Mouse (Mus musculus) ES-Bruce4 (cell line): ENCODE results near the gene Olfr1344.

Experiments used
- CTCF ChIP-seq: IDR thresholded peaks from one replicate; pipeline ENCODE4 v1.8.1; 2011; ENCODE audit warnings: low read depth, low read length
- EP300 ChIP-seq: IDR thresholded peaks from 2 replicates; pipeline ENCODE4 v1.6.1; 2011; ENCODE audit warnings: low read depth, low read length; ENCODE audit not compliant: insufficient read depth
- POLR2A ChIP-seq: IDR thresholded peaks from one replicate; pipeline ENCODE4 v1.8.1; 2011; ENCODE audit warnings: low read length; ENCODE audit not compliant: insufficient read depth

DNA sequence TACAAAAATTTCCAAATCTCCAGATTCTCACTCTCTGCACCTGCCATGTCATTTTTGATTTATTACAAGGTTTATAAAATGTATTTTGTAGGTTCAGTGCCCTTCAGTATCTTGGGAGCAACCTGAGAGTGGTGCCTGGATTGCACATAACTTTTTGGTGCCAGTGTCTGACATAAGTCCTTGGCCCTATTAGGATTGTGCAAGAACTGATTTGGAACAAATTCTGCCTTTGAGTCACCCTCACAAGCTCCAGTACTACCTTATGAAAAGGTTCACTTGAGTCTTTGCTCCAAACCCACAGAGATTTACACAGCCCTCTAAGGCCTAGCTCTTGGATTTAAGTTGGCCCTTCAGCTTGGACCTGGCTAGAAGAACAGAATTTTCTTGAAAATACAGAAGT lies 28.5 kb downstream of the Olfr1344 start, which contains the start of gene Olfr1346:
- TF ChIP-seq CTCF (no peak), EP300 (no peak), POLR2A (no peak)
